Mouse (Mus musculus) right cerebral cortex, adult 18-20 months (tissue): ENCODE results near the gene Neurod6.

ENCODE experiments used
- DNase-seq: peaks from one replicate; pipeline ENCODE4 v3.0.0; 2022; ENCODE audit warnings: mixed read lengths

Gene Neurod6

DNA sequence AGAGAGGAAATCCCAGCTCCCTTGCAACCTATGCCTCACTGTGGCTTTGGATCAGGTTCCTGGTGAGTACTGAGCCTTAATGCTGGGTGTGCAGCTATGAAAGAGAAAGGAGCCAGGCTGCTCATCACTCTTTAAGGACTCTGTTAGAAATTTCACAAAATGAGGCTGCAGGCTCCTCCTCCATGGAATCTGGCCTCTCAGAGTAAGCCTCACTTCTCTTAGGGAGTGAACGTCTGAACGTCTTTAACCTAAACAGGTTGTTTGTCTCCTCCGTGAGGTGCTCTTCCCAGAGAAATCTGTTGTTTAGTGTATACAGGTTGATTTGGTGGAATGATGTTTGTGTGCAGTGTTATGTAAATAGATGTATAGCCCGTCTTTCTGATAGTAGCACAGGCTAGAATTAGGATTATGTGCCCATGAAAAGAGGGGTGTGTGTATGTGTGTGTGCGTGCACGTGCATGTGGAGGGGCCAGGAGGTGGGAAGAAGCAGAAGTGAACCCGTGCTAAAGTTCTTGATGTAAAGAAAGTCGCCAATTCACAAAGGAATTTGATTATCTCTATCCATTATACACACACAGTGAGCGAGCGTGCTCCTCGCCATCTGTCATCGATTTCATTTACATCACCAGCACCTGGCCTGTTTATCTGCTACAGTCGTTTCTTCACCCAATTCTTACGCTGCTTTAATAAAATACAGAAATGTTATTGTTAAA is 34.8 kb downstream of the Neurod6 start:
- DNase-seq, result no peak

DNA sequence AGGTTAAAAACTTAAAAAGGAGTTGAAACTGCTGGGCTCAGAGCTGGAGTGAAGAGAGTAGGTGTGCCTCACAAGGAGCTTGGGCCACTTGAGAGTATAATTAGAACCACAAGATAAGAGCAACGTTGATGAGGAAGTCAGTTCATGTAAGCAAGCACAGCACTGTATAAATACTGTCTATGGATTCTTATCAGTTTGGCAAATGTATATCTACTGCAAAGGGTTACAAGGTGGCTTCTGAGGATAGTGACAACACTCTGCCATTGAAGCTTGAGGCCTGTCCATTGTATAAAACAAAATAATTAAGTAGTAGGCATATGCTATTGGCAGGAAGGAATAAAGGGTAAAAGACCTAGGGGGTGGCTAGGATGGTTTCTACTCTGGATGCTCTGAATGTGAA is 46.4 kb downstream of the Neurod6 start:
- no peak for DNase-seq
